Mouse (Mus musculus) liver, adult 2 months (tissue): ENCODE data around the gene Cnga1.
"Not testable (repeated sequence)": the region's sequence is repeated elsewhere in the genome, so short reads cannot be mapped to it uniquely, and the experiment has no call there.

Source experiments
- CTCF ChIP-seq: fragments of 200-500 bp; IDR thresholded peaks from 2 replicates; pipeline ENCODE4 v1.5.1; 2011; ENCODE audit warnings: low read depth, low read length, control low read depth
- POLR2A ChIP-seq: fragments of 200-500 bp; IDR thresholded peaks from 2 replicates; pipeline ENCODE4 v1.6.1; 2011; ENCODE audit warnings: low read length, control low read depth; ENCODE audit not compliant: insufficient read depth; ENCODE audit errors: extremely low read depth

DNA sequence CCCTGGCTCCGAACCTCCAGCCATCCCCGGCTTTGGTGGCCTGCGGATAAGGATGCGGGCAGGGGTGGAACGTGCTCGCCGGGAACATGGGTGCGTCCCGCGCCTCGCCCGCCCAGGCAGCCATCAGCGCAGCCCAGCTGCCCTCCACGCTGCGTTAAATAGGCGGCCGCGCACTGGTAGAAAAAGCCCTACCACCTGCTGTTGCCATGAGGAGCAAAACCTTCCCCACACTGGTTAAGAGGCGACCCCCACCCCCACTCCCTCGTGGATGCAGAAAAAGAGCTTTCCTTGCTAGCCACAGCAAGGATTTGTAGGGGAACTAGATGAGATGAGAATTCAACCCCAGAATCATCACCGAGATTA, 63.1 kb downstream of the Cnga1 start, which contains the start of gene Zar1:
- TF ChIP-seq POLR2A, CTCF: not testable (repeated sequence)
